Mouse (Mus musculus) kidney, postnatal 36 days (tissue): ENCODE measurements around the gene Ap1m1.

Experiments
- DNase-seq, 2 experiments: peaks; one replicate each; pipeline ENCODE4 v3.0.0; 2021 to 2022; ENCODE audit warnings: mixed read lengths in 2 of 2

Ap1m1 gene

DNA sequence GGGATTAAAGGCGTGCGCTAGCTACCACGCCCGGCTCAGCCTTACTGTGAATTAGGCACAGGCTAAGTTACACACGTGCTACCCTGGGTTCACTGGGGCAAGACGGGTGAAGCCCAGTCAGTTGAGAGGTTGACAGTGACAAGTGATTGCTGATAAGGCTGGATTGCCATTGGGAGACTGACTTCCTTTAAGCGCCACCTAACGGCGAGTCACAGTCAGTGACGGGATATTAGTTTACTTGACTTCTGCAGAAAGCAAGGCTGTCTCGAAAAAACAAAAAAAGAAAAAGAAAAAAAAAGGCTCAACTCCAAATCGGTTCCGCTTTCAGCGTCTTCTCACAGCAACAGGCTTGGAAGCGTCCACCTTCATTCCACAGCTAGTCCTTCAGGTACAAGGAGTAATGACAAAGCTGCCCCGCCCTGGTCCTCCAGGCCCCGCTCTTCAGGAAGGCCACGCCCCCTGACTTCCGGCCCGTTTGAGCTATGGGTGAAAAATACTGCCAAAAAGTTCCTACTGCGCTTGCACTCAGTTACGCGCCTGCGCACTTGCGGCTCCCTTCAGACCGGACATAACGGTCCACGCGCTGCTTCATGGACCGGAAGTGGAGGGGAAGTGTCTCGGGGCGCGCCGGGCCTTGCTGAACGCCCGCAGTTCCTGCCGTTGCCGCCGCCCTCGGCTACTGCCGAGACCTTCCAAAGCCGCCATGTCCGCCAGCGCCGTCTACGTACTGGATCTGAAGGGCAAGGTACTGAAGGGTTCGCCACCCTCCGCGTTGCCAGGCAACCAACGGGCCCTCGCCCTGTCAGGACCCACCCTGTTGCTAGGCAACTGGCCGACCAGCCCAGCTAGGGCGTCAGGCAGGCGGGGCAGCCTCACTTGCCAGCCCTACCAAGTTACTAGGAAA, at the start of gene Ap1m1:
Gene Ap1m1, plus strand, starts transcription at position 520 of the 904 bp plus-strand sequence.
- DNase-seq, result peak; percentile 99

DNA sequence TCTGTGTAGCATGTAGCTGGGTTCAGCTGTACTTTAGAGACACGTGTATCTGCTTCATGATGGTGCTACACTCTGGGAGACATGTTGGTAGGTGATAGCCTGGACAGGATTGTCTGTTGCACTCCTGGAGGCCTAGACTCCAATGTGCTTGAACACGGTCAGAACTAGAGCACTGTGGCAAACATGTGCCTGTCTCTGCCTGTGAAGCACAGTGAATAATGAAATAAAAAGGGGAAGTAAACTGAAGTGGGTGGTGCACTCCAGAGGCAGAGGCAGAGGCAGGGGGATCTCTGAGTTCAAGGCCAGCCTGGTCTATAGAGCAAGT, 49.6 kb upstream of the Ap1m1 start:
- no peak for DNase-seq

DNA sequence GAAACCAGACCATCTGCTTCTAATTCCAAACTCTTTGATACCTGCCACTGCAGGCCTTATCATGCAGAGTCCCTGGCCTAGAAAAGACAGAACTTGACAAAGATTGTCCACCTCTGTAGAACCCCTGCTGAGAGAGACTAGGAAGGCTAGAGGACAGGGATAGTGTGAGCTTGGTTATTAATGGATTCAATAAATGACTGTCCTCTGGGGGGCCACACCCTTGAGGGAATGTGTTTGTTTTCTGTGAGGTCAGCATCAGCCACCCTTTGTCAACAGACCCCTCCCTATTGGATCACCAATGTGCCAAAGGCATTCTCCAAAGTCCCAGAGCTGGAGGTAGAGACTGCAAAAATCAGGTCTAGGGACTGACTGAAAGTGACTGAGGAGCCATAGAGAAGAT, 47.8 kb upstream of the Ap1m1 start:
- DNase-seq, result no peak

DNA sequence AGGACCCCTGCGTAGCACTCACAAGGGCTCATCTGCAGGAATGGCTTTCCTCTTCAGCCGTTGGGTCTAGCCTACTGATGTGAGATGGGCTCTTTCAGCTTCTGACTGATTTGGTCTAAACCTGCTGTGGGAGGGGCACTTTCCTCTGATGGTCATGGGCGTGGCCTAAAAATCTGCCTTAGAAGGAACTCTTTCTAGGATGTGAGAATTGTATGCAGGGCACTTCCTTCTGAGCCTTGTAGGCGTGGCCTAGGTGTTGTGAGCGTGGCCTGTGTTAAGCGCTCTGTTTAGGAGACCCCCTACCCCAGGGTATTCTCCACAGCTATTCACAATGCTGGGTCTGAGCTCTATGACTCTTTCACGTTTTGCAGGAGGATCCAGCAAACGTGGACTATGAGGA, 41.8 kb upstream of the Ap1m1 start:
- DNase-seq, result no peak

DNA sequence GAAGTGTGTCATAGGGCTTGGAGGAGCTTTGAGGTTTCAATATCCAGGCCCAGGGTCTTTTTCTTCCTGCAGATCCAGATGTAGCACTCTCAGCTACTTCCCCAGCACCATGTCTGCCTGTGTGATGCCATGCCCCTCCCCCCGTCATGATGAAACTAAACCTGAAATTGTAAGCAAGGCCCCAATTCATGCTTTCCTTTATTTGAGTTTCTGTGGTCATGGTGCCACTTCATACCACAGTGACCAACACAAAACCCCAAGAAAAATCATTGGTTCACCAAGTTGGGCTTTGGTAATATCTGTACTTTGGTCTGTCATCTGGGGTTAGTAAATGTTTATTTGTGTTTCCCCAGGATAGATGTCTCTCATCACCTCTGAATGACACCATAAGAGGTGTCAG, 31.2 kb upstream of the Ap1m1 start:
- DNase-seq, result no peak

DNA sequence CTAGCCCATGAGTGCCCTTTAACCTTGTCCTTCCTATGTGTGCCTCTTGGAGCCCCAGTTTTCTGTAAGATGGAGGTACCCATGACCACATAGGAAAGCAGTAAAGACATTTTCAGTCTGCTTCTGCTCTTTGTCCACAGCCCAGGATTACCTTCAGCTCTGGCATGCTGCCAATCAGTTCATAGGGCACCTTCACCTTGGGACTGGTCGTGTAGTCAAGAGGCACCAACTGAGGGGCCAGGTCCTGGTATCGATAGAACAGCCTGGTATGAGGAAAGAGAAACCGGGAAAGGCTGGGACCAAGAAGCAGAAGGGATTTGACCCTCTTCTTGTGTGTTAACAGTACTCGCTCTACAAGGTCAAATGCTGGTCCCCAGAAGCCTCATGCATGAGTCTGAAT, 29.6 kb upstream of the Ap1m1 start:
- peak; percentile 19 to 45 for DNase-seq

DNA sequence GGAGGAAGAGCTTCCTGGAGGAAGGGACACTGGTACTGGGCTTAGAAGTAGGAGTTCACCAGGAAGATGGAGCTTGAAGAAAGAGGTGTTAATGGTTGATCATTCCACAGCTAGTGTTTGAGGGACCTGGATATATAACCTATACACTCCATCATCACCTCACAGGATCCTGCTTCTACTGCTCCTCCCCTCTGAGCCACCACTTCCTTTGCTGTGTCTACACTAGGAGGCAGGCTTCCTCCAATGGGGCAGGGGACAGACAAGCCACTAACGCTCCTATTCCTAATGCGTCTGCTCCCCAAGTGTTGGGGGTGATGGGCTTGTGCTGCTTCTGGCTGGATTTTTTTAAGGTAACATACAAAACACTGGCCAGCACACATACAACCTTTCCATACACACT, 29.1 kb upstream of the Ap1m1 start:
- DNase-seq, result no peak

DNA sequence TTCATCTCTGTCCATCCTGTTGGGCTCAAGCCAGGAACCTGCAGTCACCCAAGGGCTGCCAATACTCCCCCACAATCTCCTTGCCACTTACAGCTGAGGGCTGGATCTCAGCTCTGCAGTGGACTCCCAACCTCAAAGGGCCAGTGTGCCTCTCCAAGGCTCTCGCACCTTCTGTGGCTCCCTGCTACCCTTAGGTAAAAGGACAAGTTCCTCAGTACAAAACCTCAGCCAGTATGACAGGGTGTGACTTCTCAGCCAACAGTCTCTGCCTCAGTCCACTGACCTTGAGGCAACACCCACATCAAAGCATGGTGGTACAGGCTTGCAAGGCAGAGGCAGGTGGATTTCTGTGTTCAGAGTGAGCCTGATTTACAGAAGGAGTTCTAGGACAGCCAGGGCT, 28.0 kb upstream of the Ap1m1 start:
- DNase-seq, result no peak

DNA sequence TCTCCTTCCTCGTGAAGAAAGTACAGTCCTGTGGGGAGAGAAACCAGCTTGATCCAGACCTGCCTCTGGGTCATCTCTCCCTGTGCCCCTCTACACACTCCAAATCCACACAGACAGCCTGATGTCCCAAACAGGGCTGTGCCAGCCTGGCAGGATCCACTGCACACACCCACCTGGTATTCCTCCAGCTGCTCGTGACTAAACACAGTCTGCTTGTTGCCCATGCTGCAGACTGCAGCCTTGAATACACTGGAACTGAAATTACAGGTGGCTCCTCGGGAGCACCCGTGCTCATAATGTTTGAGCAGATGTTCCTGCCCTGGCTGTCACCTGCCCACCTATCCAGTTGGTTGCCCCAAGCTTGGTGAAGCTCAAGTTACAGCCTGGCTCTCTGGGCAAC, 27.1 kb upstream of the Ap1m1 start, which contains the start of gene Cib3:
Gene Cib3, minus strand, starts transcription at position 87 of the 400 bp plus-strand sequence.
- DNase-seq, result no peak

DNA sequence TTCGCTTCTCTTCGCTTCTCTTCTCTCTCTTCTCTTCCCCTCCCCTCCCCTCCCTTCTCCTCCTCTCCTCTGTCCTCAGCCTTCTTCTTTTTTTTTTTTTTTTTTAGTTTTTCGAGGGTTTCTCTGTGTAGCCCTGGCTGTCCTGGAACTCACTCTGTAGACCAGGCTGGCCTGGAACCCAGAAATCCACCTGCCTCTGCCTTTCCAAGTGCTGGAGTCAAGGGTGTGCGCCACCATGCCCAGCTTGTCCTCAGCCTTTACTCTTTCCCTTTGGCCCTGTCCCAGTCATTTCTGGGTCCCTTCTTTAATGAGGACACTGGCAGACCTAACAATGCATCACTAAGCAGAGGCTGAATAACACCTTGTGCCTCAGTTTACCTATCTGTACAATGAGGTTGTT, 26.3 kb upstream of the Ap1m1 start, which contains the start of gene Gm11034:
Gene Gm11034, minus strand, starts transcription at position 101 of the 400 bp plus-strand sequence.
- DNase-seq, result no peak

DNA sequence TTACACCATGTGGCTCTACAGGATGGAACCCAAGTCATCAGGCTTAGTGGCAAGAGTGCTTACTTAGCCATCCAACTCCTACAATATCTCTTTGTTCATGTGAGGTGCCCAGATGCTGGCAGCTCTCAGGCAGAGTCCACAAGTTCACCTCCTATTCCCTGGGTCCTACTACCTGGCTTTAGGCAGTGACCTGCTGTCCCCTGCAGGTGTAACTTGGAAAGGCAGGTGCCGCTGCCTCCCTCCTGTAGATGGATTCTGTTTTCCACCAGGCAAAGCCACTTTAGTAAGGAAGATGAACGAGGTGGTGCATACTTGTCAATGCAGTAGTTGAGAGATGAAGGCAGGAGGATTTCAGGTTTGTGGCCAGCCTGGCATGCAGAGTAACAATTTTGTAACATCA, 24.8 kb upstream of the Ap1m1 start:
- DNase-seq, result peak; percentile 63 to 79

DNA sequence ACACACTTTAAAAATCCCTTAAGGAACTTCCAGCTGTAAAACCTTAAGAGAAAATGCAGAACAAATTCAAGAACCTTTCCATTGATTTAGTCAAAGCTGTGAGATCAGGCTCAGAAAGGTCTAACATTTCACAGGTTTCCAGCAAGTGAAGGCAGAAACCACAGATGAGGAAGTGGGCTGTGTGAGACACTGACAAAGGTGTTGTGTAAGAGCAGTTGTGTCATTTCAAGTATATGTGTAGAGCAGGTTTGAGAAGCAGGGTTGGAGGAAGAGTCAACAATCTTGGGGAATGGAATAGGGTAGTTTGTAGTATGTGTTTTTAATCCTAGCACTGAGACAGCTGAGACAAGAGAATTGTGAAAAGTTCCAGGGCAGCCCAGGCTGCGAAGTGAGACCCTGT, 23.9 kb upstream of the Ap1m1 start:
- no peak for DNase-seq

DNA sequence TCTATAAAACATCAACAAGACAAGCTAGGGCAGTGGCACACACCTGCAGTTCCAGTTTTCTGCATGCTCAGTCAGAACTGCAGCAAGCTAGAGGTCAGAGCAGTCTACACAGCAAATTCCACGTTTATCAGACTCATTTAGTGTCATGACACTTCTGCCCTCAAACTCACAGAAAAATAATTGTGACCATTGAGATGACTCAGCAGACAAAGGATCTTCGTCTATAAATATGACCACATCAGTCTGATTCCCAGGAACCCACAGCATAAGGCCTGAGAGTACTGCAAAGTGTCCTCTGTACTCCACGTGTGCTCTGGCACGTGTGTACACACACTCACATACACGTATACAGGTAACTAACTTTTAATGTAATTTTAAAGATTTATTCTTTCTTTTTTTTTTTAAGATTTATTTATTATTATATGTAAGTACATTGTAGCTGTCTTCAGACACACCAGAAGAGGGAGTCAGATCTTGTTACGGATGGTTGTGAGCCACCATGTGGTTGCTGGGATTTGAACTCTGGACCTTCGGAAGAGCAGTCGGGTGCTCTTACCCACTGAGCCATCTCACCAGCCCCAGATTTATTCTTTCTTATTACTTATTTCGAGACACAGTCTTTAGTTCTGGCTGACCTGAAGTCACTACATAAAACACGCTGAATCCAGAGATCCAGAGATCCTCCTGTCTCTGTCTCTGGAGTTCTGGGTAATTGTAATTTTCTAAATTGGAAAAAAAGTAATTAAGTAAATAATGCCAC, 20.9 kb upstream of the Ap1m1 start:
- DNase-seq, result no peak

DNA sequence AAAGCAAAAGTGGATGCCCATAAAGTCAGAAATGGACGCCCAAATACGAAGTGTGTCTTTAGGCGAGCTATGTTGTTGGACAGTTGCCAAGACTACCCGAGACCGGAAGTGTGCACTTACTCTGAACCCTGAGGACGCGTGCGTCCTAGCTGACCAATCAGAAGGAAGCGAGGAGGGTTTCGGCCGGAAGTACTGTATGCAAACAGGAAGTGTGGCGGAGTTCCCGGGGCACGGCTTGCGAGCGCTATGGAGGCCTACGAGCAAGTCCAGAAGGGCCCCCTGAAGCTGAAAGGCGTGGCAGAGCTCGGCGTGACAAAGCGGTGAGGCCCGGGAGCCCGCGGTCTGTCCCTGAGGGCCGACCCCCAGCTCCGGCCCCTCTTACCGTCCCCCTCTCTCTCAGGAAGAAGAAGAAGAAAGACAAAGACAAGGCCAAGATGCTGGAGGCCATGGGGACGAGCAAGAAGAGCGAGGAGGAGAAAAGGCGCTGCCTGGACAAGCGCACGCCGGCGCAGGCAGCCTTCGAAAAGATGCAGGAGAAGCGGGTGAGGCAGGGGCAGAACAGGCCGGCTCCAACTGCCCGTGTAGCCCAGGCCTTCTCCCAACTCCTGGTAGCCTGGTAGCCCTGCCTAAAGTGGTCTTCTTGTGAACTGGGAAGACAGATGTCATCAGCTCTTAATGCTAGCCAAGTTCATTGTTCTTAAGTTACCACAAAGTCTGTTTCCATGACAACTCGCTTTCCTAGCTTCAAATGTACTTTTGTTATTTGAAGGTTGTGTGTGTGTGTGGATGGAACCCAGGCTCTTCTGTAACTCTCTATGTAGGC, 20.1 kb upstream of the Ap1m1 start, which contains the start of gene Fam32a:
Gene Fam32a, plus strand, starts transcription at position 190 of the 823 bp plus-strand sequence.
- peak; percentile 91 to 95 for DNase-seq

DNA sequence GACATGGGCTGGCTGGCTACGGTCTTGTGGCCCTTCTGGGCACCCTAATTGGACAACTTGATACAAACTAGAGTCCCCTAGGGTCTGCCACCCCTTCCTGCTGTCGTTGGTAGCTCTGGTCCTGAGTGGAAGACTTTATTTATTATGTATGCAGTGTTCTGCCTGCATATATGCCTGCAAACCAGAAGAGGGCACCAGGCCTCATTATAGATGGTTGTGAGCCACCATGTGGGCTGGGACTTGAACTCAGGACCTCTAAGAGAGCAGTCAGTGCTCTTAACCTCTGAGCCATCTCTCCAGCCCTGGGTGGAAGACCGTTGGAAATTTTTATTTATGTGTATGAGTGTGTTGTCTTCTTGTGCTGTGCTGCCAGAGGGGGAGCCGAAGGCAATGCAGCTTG, 19.1 kb upstream of the Ap1m1 start:
- DNase-seq, result no peak

DNA sequence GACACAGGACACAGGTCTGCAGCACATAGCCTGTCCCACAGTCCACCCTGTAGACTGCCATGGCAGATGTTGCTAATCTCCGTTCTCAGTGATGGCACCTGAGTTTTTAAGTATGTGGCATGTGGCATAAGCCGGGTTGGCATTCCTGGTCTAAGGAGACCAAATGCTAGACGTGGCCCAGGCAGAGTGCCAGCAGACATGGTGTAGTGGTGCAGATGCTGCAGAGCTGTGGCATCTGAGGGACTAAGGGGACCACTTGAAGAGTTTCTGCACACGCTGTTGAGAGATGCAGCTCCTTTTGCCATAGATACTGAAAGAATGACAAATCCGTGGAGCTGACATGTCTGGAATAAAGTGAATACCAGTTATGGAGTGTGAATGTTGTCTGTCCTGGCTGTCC, 17.2 kb upstream of the Ap1m1 start:
- no peak for DNase-seq

DNA sequence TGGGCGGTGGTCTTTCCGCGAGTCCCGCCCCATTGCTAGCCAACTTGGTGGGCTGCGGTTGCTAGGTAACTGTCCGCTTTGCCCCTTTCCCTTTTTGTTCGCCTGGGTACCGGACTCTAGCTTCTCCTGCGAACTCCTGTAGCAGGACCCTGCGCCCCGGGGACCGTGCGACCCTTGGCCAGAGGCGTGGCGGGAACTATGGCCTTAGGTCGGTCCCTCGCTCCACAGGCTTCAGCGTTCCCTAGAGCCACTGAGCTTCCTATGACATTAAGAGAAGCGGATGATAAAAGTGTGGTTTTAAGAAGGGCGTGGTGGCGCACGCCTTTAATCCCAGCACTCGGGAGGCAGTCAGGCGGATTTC, 565 bp downstream of the Ap1m1 start:
- no peak for DNase-seq

DNA sequence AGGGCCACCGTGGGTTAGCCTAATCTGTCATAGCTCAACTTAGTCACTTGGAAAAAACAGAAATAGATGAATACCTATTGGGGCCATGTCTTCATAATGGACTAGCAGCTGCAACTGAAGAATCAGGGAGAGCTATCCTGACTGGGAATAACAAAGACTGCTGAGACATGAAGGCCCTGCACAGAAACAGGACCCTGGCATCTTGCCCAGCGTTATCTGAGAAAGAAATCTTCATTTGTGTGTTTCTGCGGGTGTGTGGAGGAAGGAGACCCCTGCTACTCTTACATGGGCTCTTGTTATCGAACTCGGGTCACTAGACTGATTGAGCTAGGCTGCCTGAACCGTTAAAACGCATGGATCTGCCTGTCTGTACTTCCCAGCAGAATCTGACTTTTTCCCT, 1.1 kb downstream of the Ap1m1 start:
- DNase-seq, result no peak

DNA sequence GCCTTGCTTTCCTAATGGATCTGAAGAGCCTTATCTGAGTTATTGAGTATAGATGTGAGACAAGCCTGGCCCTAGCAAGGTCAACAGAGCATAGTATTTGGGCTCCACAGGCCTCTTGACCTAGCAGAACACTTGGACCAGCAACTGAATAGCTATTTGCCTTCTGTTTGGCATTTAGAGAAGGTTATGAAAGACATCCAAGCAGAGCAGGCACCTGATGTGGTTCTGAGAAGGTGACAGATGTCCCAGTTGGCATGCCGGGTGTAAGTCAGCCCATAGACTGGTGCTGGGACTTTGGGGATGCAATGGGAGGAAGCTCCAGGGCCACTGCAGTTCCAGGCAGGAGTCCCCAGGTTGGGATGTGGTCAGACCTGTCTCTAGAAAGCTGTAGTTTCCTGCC, 2.4 kb downstream of the Ap1m1 start:
- DNase-seq, result no peak

DNA sequence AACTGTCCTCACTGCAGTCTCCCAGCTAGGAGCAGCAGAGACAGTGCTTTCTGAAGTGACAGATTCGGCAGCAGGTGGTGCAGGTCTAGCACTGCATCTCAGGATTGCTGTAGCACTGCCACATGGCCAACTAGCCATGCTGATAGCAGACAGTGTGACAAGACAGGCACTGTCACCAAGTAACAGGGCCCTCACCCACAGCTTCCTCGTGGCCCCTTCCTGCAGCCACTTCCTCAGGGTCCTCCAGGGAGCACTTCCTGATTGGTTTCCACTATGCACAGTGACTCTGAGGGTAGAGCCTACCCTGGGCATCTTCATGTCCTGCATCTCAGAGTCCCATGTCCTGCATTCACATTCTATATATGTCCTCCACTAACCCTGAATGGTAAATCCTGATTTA, 4.8 kb downstream of the Ap1m1 start:
- no peak for DNase-seq

DNA sequence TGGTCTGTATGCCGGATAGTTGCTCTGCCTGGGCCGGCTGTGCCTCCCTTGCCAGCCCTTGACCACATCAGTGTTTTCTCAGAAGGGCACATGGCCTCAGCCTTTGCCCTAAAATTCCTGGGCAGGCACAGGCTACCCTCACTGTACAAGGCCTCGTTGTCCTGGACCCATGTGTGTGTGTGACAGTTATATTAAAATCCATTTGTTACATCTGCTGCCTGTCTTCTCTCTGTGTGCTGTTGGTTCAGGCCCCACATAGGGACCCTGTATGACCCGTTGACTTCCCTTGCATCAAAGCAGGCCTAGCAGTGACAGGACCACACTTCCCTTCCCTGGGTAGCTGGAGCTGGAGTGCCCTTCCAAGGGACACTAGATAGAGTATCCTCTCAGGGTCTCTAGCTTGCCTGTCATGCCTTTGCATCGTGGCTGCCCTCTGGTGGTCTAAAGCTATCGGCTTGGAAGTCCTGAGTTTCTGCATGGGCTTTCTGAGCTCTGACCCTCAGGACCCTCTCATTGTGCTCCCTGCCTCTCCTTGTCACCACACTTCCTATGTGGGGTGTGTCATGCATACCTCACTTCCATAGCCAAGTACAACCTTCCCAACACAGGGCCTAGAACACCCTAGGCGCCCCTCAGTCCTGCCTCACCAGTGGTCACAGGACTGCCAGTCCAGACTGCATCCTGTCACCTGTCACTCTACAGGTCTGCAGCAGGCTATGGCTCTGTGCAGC, 17.5 kb downstream of the Ap1m1 start:
- peak; percentile 27 to 71 for DNase-seq

DNA sequence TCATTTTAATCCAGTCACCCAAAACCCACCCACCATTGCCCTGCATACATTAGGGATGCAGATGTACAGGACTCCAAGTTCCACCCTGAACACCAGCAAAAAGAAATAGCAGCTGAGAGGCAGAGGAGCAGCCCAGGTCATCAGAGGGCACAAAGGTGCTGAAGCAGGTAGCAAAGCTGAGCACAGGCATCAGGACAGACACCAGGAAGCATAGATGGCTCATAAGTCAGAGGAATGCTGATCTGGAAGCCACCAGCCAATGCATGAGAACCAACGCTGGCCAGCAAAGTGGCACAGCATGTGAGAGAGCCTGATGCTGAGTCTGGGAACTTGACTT, 18.1 kb downstream of the Ap1m1 start:
- no peak for DNase-seq

DNA sequence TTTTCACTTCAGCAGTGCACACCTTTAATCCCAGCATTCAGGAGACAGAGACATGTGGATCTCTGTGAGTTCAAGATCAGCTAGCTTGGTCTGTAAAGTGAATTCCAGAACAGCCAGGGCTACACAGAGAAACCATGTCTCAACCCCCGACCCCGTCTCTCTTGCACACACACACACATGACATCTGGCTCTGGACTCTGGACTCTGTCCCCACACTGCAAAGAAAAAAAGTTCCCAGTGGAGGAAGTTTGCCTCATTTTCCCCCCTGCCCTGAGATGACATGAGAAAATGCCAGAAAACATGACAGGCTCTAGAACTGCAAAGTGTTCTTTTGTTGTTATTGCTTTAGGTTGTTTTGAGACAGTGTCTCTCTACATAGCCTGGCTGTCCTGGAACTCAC, 20.0 kb downstream of the Ap1m1 start:
- DNase-seq, result no peak
